Mouse (Mus musculus) ZHBTc4 (cell line): Measurements from ENCODE around the gene Thrb.
A peak's percentile ranks its signal among the peaks of the same experiment; 100 is the strongest.

Source experiments
- DNase-seq: peaks from one replicate; pipeline ENCODE4 v3.0.0-alpha.2; 2011; ENCODE audit warnings: low read depth, low spot score

Gene Thrb

DNA sequence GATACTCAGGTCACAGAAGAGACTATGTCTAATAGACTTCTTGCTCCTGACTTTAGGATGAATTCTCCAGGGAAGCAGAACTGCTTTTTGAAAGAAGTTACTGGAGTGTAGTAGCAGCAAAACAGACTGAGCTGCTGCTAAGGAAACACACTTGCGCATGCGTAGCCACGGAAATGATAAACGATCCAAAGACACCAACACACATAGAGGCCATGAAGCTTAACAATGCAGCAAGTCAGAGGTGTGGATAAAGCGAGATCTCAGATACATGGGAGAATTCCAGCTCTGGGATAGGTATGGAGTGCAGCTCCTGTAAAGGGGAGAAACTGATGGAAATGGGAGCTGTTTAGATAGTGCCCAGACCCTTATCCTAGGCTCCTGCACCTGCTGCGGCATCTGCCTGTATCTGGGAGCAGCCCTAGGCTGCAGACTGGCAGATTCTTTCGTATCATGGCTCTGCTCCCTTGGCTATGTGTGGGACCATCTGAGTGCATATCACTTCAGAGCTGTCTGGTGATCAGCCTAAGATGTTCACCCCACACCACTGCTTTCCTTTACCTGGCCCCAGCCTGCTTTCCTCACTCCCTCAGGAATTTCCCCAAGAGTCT lies 53.3 kb downstream of the Thrb start:
- no peak for DNase-seq

- no peak for DNase-seq
These were observed 59.4 kb downstream of the Thrb start for GRCm38 (mm10) chr14:17719494-17719893.

- DNase-seq, result no peak
These were observed 62.9 kb downstream of the Thrb start for GRCm38 (mm10) chr14:17722824-17723445.

DNA sequence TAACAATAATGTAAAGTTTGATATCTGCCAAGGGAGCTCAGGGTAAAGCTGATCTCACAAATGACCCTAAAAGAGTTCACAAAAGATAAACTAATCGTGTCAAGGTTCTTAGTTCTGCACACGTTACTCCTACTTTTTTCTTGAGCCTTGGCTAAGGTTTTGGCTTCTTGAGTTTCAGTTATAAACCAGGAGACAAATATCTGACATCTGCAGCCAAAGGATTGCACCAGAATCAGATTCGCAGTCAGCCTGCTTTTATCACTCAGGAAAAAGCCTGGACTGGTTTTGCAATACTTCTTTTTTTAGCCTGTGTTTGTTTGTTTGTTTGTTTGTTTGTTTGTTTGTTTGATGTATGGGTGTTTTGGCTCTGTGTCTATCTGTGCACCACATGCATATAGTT lies 64.5 kb downstream of the Thrb start:
- no peak for DNase-seq

DNA sequence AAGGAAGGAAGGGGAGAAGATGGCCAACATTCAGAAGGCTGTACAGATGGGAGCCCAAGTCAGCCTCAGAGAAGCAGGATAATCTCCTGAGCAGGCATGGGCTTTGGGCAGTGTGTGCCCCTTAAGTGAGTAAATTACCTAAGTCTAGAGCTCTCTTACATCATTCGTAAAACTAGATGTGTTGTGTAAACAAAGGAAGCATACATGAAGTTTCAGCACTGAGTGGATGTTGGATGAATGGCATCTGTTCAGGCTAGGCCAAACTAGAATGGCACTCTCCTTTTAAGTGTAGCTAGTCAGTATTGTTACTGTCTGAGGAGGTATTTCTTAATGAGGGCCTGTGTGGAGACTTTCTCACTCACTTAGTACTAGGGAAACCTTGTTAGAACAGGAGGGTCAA lies 66.8 kb downstream of the Thrb start:
- DNase-seq, result no peak

GRCm38 (mm10) chr14:17727878-17728277 lies 67.8 kb downstream of the Thrb start:
- DNase-seq, result no peak

DNA sequence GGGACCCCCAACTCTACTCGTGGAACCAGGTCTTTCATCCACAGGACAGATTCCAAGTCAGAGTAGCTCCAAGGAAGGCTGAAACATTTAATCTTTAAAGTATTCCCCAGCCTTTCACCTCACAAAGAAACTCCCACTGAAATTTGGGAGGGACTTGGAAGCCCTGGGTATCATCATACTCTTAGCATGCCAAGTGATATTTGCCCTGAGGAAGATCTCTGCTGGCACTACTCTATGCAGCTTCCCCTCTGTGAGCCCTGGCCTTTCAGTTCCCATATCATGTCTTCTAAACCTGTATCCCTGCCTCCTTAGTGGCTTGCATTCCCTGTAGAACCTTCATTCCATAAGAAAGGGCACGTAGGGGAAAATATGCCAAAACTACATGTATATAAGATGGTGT lies 68.8 kb downstream of the Thrb start:
- no peak for DNase-seq

GRCm38 (mm10) chr14:17731020-17731419 lies 71.0 kb downstream of the Thrb start:
- DNase-seq, result no peak

GRCm38 (mm10) chr14:17733077-17733778 lies 73.2 kb downstream of the Thrb start:
- no peak for DNase-seq

DNA sequence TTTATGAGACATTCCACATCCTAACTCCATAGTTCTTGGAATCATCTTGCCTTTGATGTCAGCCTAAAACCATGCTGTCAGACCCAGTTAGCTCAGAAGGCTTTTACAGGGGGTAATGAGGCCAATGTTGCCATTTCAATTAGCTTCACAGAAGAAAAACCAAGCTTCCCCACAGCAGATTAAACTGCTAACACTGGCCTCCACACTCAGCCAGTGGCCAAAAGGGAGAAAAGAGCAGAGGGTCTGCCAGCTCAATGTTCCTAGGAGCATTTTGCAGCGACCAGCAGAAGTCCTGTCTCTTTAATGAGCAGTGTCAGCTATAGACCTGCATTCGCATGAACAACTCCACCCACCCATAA lies 73.7 kb downstream of the Thrb start:
- DNase-seq, result no peak

- no peak for DNase-seq
These were observed 75.4 kb downstream of the Thrb start for GRCm38 (mm10) chr14:17735440-17735839.

DNA sequence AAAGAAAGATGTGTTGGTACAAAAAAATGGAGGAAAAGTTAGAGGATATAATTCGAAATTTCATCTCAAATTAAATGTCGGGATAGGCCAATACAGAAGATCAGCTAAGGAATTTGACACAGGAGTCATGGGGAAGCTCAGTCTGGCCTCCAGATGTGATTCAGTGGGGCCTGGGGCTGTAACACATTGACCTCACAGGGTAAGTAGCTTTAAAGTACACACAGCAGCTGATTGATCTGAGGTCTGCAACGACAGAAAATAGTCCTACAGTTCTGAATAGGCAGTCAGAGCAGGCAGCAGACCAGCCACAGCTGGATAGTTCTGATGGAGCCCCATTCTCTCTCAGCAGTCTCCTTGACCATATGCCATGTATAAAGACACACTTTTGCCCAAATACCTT lies 80.8 kb downstream of the Thrb start:
- DNase-seq, result no peak

- DNase-seq, result no peak
These were observed 82.2 kb downstream of the Thrb start for GRCm38 (mm10) chr14:17742264-17742663.

DNA sequence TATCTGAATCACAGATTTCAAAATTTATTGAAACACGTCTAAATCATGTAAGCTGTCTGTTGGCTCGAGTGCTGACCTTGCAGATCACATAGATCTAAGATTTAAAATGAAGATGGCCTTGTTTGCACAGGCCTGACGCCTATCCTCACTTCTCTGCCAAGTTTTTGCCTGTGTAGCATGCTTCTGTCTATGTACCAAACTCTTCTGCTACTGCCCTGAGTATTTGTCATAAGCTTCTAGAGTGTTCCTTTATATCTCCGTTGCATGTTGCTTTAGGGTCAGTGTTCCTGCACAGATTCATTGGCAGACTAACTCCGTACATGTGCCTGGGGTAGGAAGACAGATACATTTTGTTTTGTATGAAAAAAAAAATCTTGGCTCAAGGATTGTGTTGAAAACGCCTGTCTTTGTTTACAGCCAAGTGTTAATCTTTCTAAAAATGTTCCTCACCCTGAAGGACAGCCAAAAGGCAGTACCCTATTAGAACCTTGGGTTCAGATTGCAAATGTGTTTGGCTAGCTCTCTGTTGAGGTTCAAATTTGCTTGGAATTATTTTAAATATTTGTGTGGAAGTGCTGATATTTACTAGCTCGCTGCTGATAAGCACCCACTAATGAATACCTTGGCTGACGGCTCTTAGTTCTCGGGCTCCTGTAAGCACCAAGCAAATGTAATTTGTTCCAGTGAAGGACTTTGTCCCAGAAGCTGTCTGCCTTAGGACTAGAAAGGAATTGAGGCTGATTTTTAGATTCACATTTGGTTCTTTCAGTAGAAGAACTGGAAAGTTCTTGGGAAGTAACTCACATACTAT lies 83.0 kb downstream of the Thrb start:
- no peak for DNase-seq

- DNase-seq, result no peak
These were observed 83.7 kb downstream of the Thrb start for GRCm38 (mm10) chr14:17743713-17744158.

GRCm38 (mm10) chr14:17747922-17748321 lies 87.9 kb downstream of the Thrb start:
- peak; percentile 67 for DNase-seq

GRCm38 (mm10) chr14:17748945-17749344 lies 88.9 kb downstream of the Thrb start:
- peak; percentile 18 for DNase-seq

- no peak for DNase-seq
These were observed 91.8 kb downstream of the Thrb start for GRCm38 (mm10) chr14:17751911-17752310.

GRCm38 (mm10) chr14:17753429-17753828 lies 93.4 kb downstream of the Thrb start:
- no peak for DNase-seq

GRCm38 (mm10) chr14:17756732-17757131 lies 96.7 kb downstream of the Thrb start:
- DNase-seq, result no peak

GRCm38 (mm10) chr14:17767987-17768386 lies 107.9 kb downstream of the Thrb start:
- no peak for DNase-seq

- no peak for DNase-seq
These were observed 114.3 kb downstream of the Thrb start for GRCm38 (mm10) chr14:17774404-17774803.
